Mouse (Mus musculus) left cerebral cortex, postnatal 10 days (tissue): ENCODE measurements around the gene Pdzd3. TPM values are rescaled to one million over a fixed set of nuclear protein-coding genes. Genes with fewer than 3 reads are reported as not detected.

ENCODE experiments used
- DNase-seq, 2 experiments: peaks; one replicate each; pipeline ENCODE4 v3.0.0; 2021 to 2022; ENCODE audit warnings: low spot score in 2 of 2, mixed read lengths in 1 of 2; ENCODE audit errors: extremely low spot score in 1 of 2
- intact Hi-C: fragments of 180-260 bp; cut with DNase I; formaldehyde crosslinking; loops from one replicate; pipeline ENCODE4 v1.15.1; 2025
- total RNA-seq, 2 experiments: library from RNA; stranded (reverse); gene quantifications; 2 replicates each; pipeline ENCODE4 v1.2.3; 2021

Gene Pdzd3
- total RNA-seq, 2 experiments from 2014 or later: 0.53 to 0.60 TPM

GRCm38 (mm10) chr9:44231609-44232008 is 19.7 kb downstream of the Pdzd3 start:
- no peak for DNase-seq
- intact Hi-C loops: loop anchor here (10.0 kb wide), 3 partner anchors 47 to 247 kb away; partner anchors contain the start of gene Mcam

- intact Hi-C loops: no loop called here
- no peak for DNase-seq
Observed at GRCm38 (mm10) chr9:44225993-44226392, 25.3 kb downstream of the Pdzd3 start.

- DNase-seq: no peak
- intact Hi-C loops: no loop called here
Observed at GRCm38 (mm10) chr9:44213538-44213937, 37.7 kb downstream of the Pdzd3 start.

GRCm38 (mm10) chr9:44212406-44212805 is 38.9 kb downstream of the Pdzd3 start:
- intact Hi-C loops: no loop called here
- no peak for DNase-seq

DNA sequence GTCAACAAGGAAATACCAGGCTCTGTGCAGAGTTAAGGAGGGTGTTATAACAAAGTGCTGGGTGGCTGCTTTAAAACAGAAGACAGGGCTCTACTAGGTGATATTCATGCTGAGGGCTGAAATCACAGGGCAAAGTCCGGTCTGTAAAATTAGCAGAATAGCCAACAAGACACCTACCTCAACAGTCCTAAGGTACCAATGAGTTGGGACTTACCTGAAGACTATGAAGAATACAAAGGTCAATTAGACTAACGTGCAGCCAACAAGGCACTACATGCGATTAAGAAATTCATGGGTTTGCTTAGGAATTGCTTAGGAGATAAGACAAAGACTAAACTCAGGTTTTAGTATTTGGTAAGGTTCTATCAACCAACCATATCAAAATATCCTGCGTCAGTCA is 41.9 kb downstream of the Pdzd3 start:
- intact Hi-C loops: no loop called here
- no peak for DNase-seq

- intact Hi-C loops: no loop called here
- no peak for DNase-seq
Observed at GRCm38 (mm10) chr9:44207840-44208239, 43.4 kb downstream of the Pdzd3 start.

DNA sequence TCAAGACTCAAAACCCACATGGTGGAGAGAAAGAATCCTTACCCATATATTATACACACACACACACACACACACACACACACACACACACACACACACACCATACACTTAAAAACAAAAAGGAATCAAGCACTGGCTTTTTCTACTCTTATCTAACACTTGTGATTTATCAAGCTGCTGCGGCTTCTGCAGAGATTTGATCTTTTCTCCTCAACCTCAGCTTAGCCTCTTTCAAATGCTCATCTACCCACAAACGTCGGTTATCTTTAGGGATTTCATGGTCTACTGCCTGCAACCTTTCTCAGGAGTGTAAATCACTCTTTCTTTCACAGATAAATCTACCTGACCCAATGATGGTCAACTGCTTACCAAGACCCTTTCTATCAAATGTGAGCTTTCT is 50.8 kb downstream of the Pdzd3 start:
- intact Hi-C loops: no loop called here
- no peak for DNase-seq

GRCm38 (mm10) chr9:44199580-44199979 is 51.7 kb downstream of the Pdzd3 start:
- intact Hi-C loops: no loop called here
- DNase-seq: no peak

DNA sequence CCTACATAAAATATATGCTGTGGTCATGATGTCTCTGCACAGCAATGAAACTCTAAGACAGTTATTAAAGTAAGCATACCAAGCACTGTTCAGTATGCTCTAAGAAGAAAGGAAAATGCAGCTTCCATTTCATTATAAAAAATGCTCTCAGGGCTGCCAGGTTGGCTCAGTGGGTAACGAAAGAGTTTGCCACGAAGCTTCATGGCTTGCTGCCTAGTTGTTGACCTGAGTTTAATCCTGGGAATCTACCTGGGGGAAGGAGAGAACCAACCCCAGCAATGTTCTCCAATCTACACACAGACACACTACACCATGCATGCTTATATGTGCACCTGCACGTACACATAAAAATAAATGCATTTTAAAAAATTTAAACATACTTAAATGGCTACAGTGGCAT is 52.1 kb downstream of the Pdzd3 start:
- no peak for DNase-seq
- intact Hi-C loops: no loop called here

Other genes with a start within 250 kb of the Pdzd3 start
- 100 to 1,000 TPM; 704 to 725 TPM for gene Thy1, start 208.1 kb downstream of the Pdzd3 start, total RNA-seq
- gene Usp2, start 184.4 kb downstream of the Pdzd3 start, total RNA-seq: 10 to 100 TPM; 58.2 to 64.0 TPM
- under 1 TPM in 1 of 2 experiments, not detected in 1; 0.17 TPM for gene Mfrp, start 149.7 kb downstream of the Pdzd3 start, total RNA-seq
- gene C1qtnf5, start 144.2 kb downstream of the Pdzd3 start, total RNA-seq: 10 to 100 TPM; 11.2 to 12.1 TPM
- gene Gm49380, start 138.0 kb downstream of the Pdzd3 start, total RNA-seq: not detected
- 10 to 100 TPM; 30.1 to 33.4 TPM for gene Rnf26, start 138.0 kb downstream of the Pdzd3 start, total RNA-seq
- 10 to 100 TPM; 19.2 to 22.2 TPM for gene Mcam, start 117.0 kb downstream of the Pdzd3 start, total RNA-seq
- 10 to 100 TPM; 48.6 to 49.9 TPM for gene Cbl, start 17.4 kb downstream of the Pdzd3 start, total RNA-seq
- 1 to 10 TPM in 1 of 2 experiments, under 1 TPM in 1; 0.69 to 1.9 TPM for gene Ccdc153, start 10.8 kb downstream of the Pdzd3 start, total RNA-seq
- 10 to 100 TPM; 11.9 to 14.8 TPM for gene Nlrx1, start 17.1 kb upstream of the Pdzd3 start, total RNA-seq
- gene Abcg4, start 37.1 kb upstream of the Pdzd3 start, total RNA-seq: 10 to 100 TPM; 68.0 to 73.2 TPM
- 10 to 100 TPM; 27.1 to 28.3 TPM for gene Hinfp, start 54.2 kb upstream of the Pdzd3 start, total RNA-seq
- gene C2cd2l, start 68.8 kb upstream of the Pdzd3 start, total RNA-seq: 100 to 1,000 TPM; 151 to 158 TPM
- 10 to 100 TPM; 15.5 to 17.9 TPM for gene Dpagt1, start 74.5 kb upstream of the Pdzd3 start, total RNA-seq
- 10 to 100 TPM; 66.5 to 67.6 TPM for gene H2afx, start 83.2 kb upstream of the Pdzd3 start, total RNA-seq
- 10 to 100 TPM; 20.5 to 24.0 TPM for gene Hmbs, start 92.8 kb upstream of the Pdzd3 start, total RNA-seq
- gene Vps11, start 110.2 kb upstream of the Pdzd3 start, total RNA-seq: 10 to 100 TPM; 42.6 to 49.1 TPM
- gene Hyou1, start 128.0 kb upstream of the Pdzd3 start, total RNA-seq: 10 to 100 TPM; 87.1 to 89.3 TPM
- gene Slc37a4, start 145.4 kb upstream of the Pdzd3 start, total RNA-seq: 10 to 100 TPM; 36.9 to 40.1 TPM
- gene Rps25, start 155.7 kb upstream of the Pdzd3 start, total RNA-seq: 100 to 1,000 TPM; 711 to 765 TPM
- 10 to 100 TPM; 75.3 to 87.2 TPM for gene Trappc4, start 156.1 kb upstream of the Pdzd3 start, total RNA-seq
- 10 to 100 TPM; 16.1 to 19.9 TPM for gene Ccdc84, start 167.1 kb upstream of the Pdzd3 start, total RNA-seq
- not detected for gene Foxr1, start 189.7 kb upstream of the Pdzd3 start, total RNA-seq
- gene Upk2, start 203.5 kb upstream of the Pdzd3 start, total RNA-seq: not detected
- gene Bcl9l, start 231.4 kb upstream of the Pdzd3 start, total RNA-seq: 10 to 100 TPM; 85.4 to 98.1 TPM